Mouse (Mus musculus): ENCODE measurements around the gene Incenp. TPM values are rescaled to one million over a fixed set of nuclear protein-coding genes. Genes with fewer than 3 reads are reported as not detected.
"Not testable (repeated sequence)": the region's sequence is repeated elsewhere in the genome, so short reads cannot be mapped to it uniquely, and the experiment has no call there.

The Incenp gene
- polyA plus RNA-seq (2017; shearing (Covaris generic)): 10 to 100 TPM; 11.4 to 57.7 (median 18.4) TPM

GRCm38 (mm10) chr19:9899072-9899779 is at the start of gene Incenp:
Gene Incenp, minus strand, starts transcription at chr19:9899551.
- ATAC-seq: peak; percentile 99

DNA sequence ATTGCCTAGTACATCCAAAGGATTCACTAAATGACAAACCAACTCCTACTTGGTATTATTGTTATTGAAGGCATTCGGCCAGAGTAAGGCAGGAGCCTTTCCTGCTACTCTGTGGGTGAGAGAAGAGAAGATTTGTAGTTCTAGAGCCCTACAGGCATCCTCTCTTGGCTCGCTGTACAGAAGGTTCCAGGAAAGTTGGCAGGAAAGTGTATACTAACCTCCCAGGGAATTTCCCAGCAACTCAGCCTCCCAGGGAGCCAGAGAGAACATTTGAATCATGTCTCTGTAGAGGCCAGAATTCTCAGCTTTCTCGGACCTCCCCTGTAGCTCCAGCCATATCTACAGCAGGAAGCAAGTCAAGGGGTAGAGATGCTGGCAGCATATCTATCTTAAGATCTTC is 47.6 kb upstream of the Incenp start:
- no peak for ATAC-seq

- ATAC-seq: no peak
These were observed 46.6 kb upstream of the Incenp start for GRCm38 (mm10) chr19:9945800-9946564.

DNA sequence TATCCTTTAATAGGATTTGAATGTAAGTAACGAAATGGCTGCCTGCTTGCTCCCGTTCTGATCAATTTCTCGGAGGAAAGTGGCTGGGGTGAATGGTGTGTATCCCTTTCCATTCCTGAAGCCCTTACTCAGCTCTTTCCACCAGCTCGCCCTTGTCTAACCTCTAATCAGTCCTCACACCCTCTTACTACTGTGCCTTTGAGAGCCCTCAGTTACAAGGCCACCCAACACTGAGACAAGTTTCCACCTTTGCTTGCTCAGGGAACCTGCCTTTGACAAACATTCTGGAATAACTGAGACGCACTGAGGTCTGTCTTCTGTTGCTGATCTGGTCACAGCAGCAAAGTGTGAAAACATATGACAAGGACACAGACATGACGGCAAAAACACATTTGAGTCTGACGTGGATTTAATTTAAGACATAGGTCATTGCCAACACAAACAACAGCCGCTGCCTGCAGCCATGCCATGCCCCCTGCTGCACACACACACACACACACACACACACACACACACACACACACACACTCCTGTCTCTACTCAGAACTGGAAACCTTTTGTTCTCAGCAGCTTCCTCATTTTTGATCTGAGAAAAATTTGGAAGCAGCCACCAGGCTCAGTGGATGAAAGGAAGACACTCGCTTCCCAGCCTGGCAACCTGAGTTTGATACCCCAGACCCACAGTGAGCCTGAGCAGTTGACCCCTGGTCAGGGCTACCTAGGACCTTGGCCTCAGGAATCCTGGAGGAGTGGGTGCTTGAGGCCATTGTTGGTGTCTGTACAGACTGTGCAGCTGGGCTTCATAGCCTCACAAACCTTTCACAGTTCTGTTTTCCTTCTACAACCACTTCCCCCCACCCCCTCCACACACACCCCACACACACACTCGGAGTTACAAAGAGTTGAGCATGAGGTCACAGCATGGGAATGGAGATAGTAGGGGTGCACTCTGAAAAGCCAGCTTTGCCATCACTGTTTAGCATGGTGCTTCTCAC is 43.5 kb upstream of the Incenp start:
- ATAC-seq: no peak

DNA sequence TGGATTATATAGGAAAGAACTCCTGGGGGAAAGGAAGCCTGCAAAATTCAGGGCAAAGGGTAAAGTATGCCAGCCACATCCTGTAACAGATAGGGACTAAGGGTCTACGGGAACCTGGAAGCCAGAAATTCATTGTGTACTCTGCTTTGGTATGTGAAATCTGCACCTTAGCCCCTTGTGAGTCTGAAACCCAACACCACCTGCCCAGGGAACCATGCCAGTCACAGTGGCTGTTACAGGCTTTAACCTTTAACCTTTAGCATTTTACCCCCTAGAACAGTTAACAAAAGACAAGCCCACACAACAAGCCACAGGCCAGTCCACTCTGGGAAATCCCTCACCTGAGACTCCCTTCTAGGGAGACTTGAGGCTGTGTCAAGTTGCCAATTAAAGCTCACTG is 42.5 kb upstream of the Incenp start:
- ATAC-seq: no peak

DNA sequence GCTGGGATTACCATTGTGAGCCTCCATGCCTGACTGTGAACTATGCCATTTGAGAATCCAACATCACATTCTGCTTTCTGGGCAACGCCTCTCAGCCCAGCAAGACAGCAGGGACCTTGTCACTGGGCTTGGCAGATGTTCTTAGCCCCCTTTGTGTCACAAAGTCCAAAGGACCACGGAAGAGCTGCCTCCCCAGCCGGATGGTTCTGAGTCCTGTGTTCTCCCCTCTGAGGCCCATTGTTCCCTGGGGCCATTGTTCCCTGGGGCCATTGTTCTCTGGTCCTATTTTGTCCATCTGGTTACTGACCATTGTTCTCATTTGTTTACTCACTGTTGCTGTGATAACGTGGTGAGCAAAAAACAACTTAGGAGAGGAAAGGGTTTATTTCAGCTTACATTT is 41.6 kb upstream of the Incenp start:
- no peak for ATAC-seq

GRCm38 (mm10) chr19:9939841-9940240 is 40.5 kb upstream of the Incenp start:
- ATAC-seq: no peak

- peak; percentile 87 for ATAC-seq
These were observed 39.5 kb upstream of the Incenp start for GRCm38 (mm10) chr19:9938824-9939303.

GRCm38 (mm10) chr19:9938156-9938823 is 38.9 kb upstream of the Incenp start:
- peak; percentile 42 for ATAC-seq

GRCm38 (mm10) chr19:9937428-9937827 is 38.1 kb upstream of the Incenp start:
- no peak for ATAC-seq

DNA sequence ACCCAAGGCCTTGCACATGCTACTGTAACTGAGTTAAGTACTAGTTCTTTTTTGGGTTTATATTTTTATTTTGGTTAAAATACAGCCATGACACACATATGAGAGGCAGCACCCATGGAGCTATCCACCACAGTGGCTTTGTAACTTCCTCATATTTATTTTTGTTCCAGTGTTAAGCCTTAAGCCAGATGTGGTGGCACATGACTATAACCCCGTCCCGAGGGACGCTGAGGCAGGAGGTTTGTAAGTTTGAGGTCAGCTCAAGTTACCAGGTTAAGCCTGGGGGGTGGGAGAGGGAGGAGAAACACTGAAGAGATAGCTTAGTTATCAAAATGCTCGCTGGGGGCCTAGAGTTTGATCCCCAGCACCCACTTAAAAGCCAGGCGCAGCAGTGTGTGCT is 37.2 kb upstream of the Incenp start:
- ATAC-seq: no peak

DNA sequence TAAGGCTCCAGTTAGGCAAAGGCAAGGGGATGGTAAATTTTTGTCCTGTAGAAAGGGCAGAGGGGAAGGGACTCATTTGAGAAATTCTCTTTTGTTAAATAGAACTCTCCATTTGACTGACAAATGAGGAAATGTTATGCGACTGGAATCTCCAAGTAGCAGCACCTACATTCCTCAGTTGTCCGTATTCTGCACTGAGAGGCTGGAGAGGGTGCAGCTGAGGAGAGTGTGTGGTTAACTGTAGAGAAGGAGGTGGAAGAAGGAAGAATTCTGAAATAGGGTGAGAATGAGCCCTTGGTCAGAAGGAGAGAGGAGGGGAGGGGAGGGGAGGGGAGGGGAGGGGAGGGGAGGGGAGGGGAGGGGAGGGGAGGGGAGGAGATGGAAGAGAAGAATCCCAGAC is 34.6 kb upstream of the Incenp start:
- no peak for ATAC-seq

- not testable (repeated sequence) for ATAC-seq
These were observed 31.8 kb upstream of the Incenp start for GRCm38 (mm10) chr19:9931167-9931607.

- ATAC-seq: no peak
These were observed 28.7 kb upstream of the Incenp start for GRCm38 (mm10) chr19:9928089-9928488.

GRCm38 (mm10) chr19:9924769-9925272 is 25.5 kb upstream of the Incenp start:
- no peak for ATAC-seq

DNA sequence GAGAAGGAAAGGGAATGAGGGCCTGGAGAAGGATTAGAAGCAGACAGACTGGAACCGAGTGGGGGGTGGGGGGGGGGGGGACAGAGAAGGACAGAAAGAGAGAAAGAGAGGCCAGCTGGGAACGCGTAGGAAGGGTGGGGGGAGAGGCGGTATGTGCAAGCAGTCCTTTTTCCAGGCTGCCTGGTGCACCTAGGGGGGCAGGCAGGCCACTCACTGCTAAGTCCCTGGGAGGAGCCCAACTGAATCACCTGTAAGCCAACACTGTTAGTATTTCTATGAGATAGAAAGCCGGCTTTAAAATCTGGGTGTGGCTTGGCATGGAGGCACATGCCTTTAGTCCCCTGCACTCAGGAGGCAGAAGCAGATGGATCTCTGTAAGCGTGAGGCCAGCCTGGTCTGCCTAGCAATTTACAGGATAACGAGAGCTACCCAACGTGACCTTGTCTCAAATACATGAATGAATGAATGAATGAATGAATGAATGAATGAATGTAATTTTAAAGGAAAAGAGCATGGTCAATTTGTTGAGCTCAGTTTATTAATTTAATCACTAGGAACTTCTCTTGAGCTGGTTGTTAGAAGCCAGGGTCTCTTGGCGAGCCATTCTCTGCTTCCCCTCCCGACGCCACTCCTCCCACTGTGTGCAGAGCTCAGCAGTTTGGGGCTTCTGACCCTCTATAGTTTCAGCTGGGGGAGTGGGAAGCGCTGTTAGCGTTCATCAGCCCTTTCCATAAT is 24.9 kb upstream of the Incenp start:
- no peak for ATAC-seq

GRCm38 (mm10) chr19:9923048-9923447 is 23.7 kb upstream of the Incenp start:
- ATAC-seq: no peak

- ATAC-seq: no peak
These were observed 22.9 kb upstream of the Incenp start for GRCm38 (mm10) chr19:9922228-9922627.

- no peak for ATAC-seq
These were observed 21.8 kb upstream of the Incenp start for GRCm38 (mm10) chr19:9920835-9921784.
